Mouse (Mus musculus) bone marrow macrophage, adult 2 months (primary cell): ENCODE results near the gene 9930111J21Rik1.

Experiments used
- CTCF ChIP-seq: IDR thresholded peaks from 2 replicates; pipeline ENCODE4 v1.5.1; 2012; ENCODE audit warnings: low read depth, mild to moderate bottlenecking, low read length, moderate library complexity
- POLR2A ChIP-seq: IDR thresholded peaks from 2 replicates; pipeline ENCODE4 v1.6.1; 2012; ENCODE audit warnings: mild to moderate bottlenecking, low read depth, low read length, borderline replicate concordance

DNA sequence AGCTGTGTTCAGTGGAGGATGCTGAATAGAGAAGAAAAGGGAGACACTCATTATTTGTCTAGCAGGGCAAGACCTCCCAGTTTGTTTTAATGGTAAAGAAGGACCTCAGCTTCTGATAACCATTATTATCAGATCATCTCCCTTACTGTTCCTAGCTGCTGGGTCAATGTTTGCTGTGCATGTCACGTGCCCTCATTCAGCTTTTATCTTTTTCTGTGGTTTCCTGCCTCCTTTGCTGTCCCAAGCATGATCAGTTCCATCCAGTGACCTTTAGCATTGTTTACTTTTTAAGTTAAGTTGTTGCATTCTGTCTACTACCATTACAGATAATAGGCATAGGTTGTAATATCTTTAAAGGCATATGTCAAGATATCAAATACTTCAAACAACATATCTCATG is 70.7 kb downstream of the 9930111J21Rik1 start:
- TF ChIP-seq POLR2A, result no peak
- no peak for TF ChIP-seq CTCF
